Mouse (Mus musculus): ENCODE results near the gene Grb7.

GRCm38 (mm10) chr11:98488540-98489234 lies 42.5 kb downstream of the Grb7 start:
- TF ChIP-seq CHD2 (IDR thresholded peaks at IDR 0.05; ENCODE audit: low read length) (no peak), MYC (IDR thresholded peaks at IDR 0.05; ENCODE audit: low read depth, low read length) (no peak), ELF1 (IDR thresholded peaks at IDR 0.05; ENCODE audit: low read depth, low read length) (no peak), TCF12 (IDR thresholded peaks at IDR 0.05; ENCODE audit: low read depth, low read length) (no peak), POLR2A (IDR thresholded peaks at IDR 0.05; ENCODE audit: low read depth, low read length) (no peak), CTCF (conservative IDR thresholded peaks at IDR 0.05 in 1 of 2, IDR thresholded peaks at IDR 0.05 in 1 of 2; ENCODE audit: low read depth in 2 of 2, low read length in 2 of 2) (no peak), EP300 (IDR thresholded peaks at IDR 0.05; ENCODE audit: low read length) (no peak), MAX (IDR thresholded peaks at IDR 0.05; ENCODE audit: low read length) (no peak), UBTF (IDR thresholded peaks at IDR 0.05; ENCODE audit: low read depth, low read length) (no peak)
